Mouse (Mus musculus) frontal cortex, postnatal 36 days (tissue): ENCODE results near the gene Ackr3.

Source experiments
- DNase-seq, 2 experiments: peaks; one replicate each; pipeline ENCODE4 v3.0.0; 2022; ENCODE audit warnings: low spot score in 2 of 2

The Ackr3 gene

DNA sequence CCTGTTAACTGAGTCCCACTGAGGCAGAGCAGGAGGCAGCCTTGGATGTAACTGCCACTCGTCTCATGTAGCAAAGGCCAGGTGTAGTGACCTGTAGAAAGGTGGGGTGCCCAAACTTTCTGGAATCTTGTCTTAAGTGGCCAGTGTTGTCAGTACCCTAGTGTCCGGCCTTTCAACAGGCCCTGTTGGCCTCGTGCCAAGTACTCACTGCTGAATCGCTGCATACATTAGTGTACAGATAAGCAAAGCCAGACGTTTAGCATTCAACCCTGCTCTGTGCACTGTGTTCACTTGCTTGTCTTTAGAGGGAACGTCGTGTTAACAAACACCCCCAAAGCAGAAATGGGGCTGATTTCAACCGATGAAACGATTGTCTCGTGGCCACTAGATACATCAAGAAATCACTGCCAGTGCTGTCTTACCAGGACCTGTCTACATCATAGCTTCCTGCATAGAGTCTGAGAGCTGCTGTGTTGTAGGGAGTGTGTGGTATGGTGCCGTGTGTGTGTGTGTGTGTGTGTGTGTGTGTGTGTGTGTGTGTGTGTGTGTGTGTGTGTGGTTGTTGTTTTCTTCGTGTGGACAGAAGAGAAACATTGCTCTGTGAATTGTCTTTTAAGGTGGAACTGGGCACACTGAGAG is 24.0 kb downstream of the Ackr3 start:
- no peak for DNase-seq

DNA sequence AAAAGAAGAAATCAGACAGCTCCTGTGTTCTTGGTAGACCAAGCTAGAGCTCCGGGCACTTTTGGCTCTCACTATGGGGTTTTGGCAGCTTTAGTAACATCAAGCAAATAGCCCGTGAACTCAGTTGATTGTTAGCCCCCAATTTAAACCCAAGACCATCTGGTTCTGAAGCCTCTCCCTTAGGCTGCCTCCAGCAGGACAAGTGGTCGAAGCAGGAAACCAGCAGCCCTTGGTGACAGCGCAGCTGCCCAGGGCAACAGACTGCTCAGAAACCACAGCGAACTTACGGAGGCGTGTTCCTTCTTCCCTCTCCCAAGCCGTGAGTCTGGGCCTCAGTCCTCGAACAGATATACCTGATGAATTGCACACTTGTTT is 24.5 kb downstream of the Ackr3 start:
- DNase-seq, result no peak

DNA sequence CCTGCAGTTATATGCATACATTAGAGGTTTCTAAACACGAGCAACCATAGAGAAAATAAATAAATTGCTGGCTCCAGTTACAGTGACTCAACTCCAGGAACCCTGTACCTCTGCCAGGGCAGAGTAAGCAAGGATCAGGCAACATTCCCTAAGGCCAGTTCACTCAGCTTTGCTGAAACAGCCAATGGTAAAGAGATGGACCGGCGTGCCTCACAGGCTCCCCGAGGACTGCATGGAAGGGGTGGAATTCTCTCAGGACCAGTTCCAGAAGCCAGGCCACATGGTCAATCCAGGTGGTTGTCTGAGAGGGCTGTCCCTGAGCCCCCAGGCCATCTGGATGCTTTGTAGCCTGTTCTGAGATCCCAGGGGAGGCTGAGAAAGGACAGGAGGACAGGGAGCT is 26.8 kb downstream of the Ackr3 start:
- no peak for DNase-seq

- DNase-seq, result no peak
Measured at GRCm38 (mm10) chr1:90231591-90232490, 28.1 kb downstream of the Ackr3 start.

GRCm38 (mm10) chr1:90232491-90232885 is 28.7 kb downstream of the Ackr3 start:
- no peak for DNase-seq

DNA sequence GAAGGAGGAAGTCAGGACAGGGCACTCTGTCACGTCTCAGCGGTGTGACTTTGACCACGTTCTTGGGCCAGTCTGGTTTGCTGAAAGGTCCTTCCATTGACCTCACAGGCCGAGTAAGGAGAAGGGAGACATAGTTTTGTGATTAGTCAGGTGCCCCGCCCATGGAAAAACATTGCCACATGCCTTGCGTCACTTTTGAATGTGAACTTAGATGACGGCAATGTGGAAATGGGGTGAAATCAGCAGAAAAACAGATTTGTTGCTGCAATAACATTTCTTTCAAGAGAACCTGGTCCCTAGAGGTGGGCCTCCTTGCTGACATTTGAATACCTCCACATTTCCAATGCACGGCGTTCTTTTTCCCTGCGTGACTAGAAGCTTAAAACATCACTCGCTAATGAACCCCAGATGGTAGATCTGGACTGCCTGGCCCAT is 30.9 kb downstream of the Ackr3 start:
- no peak for DNase-seq

- no peak for DNase-seq
Measured at GRCm38 (mm10) chr1:90236640-90237039, 32.9 kb downstream of the Ackr3 start.

- no peak for DNase-seq
Measured at GRCm38 (mm10) chr1:90238095-90238888, 34.5 kb downstream of the Ackr3 start.

- DNase-seq, result no peak
Measured at GRCm38 (mm10) chr1:90239336-90240225, 35.8 kb downstream of the Ackr3 start.

DNA sequence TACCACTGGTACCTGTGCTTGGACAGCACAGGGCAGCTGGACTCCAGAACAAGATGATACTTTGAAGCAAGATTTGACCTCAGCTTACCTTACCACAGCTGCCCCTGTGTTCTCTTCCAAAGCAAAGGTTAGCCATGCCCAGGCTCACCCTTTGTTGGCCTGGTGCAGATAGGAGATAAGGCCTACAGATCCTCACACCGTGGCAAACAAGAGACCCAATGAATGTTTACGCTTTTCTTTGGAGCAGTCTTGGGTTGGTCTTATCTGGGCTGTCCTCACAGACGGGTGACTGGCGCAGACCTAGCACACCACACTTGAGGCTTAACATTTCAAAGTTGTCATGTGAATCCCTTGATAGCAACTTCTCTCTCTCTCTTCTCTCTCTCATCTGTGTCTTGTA is 36.5 kb downstream of the Ackr3 start:
- no peak for DNase-seq

GRCm38 (mm10) chr1:90242444-90242989 is 38.7 kb downstream of the Ackr3 start:
- DNase-seq, result no peak

DNA sequence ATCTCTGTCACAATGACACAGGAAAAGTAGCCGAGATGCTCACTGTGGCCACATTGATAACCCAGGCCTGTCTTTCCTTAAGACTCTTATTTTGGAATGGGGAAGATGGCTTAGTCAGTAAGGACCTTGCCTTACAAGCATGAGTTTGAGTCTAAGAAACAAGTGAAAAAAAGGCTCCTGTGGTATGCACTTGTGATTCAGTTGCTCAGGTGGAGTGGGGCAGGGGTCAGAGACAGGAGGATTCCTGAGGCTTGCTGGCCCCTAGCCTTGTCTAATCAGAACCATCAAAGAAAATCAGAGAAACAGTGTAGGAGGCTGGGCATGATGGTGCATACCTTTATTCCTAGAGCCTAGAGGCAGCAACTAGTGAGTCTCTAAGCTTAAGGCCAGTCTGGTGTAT is 40.8 kb downstream of the Ackr3 start:
- no peak for DNase-seq

- DNase-seq, result no peak
Measured at GRCm38 (mm10) chr1:90245533-90245932, 41.8 kb downstream of the Ackr3 start.

DNA sequence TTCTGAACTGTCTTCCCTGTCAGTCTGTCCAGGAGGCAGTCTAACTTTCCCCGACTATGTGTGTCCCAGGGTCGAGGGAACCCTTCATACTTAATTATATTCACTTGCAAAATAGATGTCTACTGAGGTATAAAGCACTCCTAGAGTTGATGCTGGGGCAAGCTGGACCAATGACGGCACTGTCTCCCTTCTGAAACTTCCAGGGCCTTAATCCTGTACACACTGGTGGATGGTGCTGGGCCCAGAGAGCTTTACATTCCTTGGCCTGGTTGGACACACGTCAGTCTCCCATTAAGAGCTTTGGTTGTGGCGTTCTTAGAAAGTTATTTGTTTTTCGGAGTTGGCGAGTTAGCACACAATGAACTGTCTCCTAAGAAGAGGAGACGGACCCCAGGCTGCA is 42.3 kb downstream of the Ackr3 start:
- DNase-seq, result no peak

GRCm38 (mm10) chr1:90246800-90247199 is 43.0 kb downstream of the Ackr3 start:
- DNase-seq, result no peak

DNA sequence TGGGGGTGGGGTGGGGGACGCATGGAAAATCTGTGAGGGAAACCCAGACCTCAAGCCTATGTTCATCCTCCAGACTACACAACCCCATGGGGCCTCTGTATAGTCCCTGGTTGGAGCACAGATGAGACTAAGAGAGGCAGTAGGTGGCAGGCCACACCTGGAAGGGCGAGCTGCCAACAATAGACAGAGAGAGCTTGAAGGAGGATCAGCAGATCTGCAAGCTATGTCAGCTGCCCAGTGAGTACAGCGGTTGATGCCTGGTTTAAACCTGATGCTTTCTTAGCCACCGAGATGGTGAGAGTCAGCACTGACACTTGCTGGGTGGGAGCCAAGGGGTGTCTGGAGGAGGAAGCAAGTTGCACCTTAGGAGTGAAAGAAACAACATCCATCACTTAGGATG is 43.5 kb downstream of the Ackr3 start:
- DNase-seq, result no peak

GRCm38 (mm10) chr1:90247756-90248541 is 44.2 kb downstream of the Ackr3 start:
- no peak for DNase-seq

- DNase-seq, result no peak
Measured at GRCm38 (mm10) chr1:90248966-90249735, 45.4 kb downstream of the Ackr3 start.

GRCm38 (mm10) chr1:90250419-90250818 is 46.6 kb downstream of the Ackr3 start:
- no peak for DNase-seq

- DNase-seq, result no peak
Measured at GRCm38 (mm10) chr1:90251156-90251555, 47.4 kb downstream of the Ackr3 start.
